In genomic region chr9:70238391-70238790, GRCm38 (mm10) we compare ENCODE assay signal across 18 mouse cellular contexts.
"Had no signal": no experiment of that assay in that cellular context is flagged by ENCODE, and none has a peak within 500 bp of the region (broad histone marks: within the 10 kb centered on the region; RNA-seq: fewer than 3 reads in every experiment).

No protein-coding gene starts in this region.

- H3K27me3 ChIP-seq: intestine, embryonic 15.5 days; kidney, embryonic 15.5 days; limb, embryonic 12.5 days; limb, embryonic 15.5 days; liver, embryonic 13.5 days had no signal

- H3K4me2 ChIP-seq: kidney, embryonic 15.5 days; limb, embryonic 12.5 days; limb, embryonic 15.5 days; liver, embryonic 13.5 days; lung, embryonic 14.5 days; midbrain, embryonic 11.5 days had no signal

- H3K36me3 ChIP-seq: intestine, embryonic 15.5 days; kidney, embryonic 15.5 days; limb, embryonic 12.5 days; limb, embryonic 15.5 days; liver, embryonic 13.5 days had no signal

- H3K27ac ChIP-seq: limb, embryonic 15.5 days; liver, embryonic 13.5 days had no signal

- ATAC-seq: hindbrain, embryonic 16.5 days; intestine, embryonic 15.5 days had no signal

- H3K4me3 ChIP-seq: intestine, embryonic 15.5 days; kidney, embryonic 15.5 days; limb, embryonic 12.5 days; limb, embryonic 15.5 days; liver, embryonic 13.5 days had no signal

- DNase-seq: kidney, adult 11 months; kidney, adult 8-10 months; kidney, postnatal 10 days; kidney, postnatal 36 days; left cerebral cortex, postnatal 4 days; liver, embryonic 13.5 days; lung, postnatal 36 days; midbrain, embryonic 14.5 days; thymus, adult 18-20 months; thymus, postnatal 14 days; thymus, postnatal 4 days had no signal

- H3K9ac ChIP-seq: intestine, embryonic 15.5 days; kidney, embryonic 15.5 days; limb, embryonic 12.5 days; limb, embryonic 15.5 days; liver, embryonic 13.5 days; lung, embryonic 14.5 days had no signal

- H3K9me3 ChIP-seq: intestine, embryonic 15.5 days; kidney, embryonic 15.5 days; limb, embryonic 12.5 days; limb, embryonic 15.5 days; liver, embryonic 13.5 days had no signal
